Mouse (Mus musculus) megakaryocyte, embryonic 14.5 days (primary cell): ENCODE data around the gene Ppp1r14c.

ENCODE experiments used
- FLI1 ChIP-seq: IDR thresholded peaks from 2 replicates; pipeline ENCODE4 v1.6.1; 2012; ENCODE audit warnings: low read length, inconsistent platforms, mixed read lengths
- GATA1 ChIP-seq: IDR thresholded peaks from 3 replicates; pipeline ENCODE4 v1.6.1; 2012; ENCODE audit warnings: mixed read lengths, low read length, inconsistent platforms, borderline replicate concordance

- no peak for TF ChIP-seq GATA1
- TF ChIP-seq FLI1, result no peak
Measured at GRCm38 (mm10) chr10:3394671-3395288, 28.9 kb downstream of the Ppp1r14c start.
